Mouse (Mus musculus): ENCODE results near the gene Sh3bgrl3. TPM values are rescaled to one million over a fixed set of nuclear protein-coding genes. Genes with fewer than 3 reads are reported as not detected.

Gene Sh3bgrl3
- total and polyA plus RNA-seq, 3 experiments = 76.6 to 202 (median 98.4) TPM

DNA sequence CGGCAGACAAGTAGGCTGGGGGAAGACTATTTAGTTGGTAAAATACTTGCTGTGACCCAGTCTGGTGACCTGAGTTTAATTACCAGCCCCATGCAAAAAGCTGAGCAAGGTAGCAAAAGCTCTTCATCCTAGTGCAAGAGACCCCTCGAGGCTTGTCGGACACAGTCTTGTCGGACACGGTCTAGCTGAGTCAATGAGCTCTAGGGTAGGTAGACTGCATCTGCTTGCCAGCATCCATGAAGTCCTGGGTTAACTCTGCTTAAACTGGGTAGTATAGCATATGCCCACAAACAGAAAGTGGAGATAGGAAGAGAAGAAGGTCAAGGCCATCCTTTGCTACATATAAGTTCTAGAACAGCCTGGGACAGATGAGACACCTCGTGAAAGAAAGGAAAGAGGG, 30.2 kb upstream of the Sh3bgrl3 start:
- H3K36me3 ChIP-seq (replicated peaks) = peaks cover 50% of the 10 kb centered on the region
- H3K4me1 ChIP-seq (ENCODE audit: insufficient read depth, low read depth, low read length) = no peaks in the 10 kb centered on the region
- ATAC-seq (ENCODE audit: extremely low read depth, insufficient number of reproducible peaks, low FRiP score, poor library complexity, severe bottlenecking) (no peak), DNase-seq (ENCODE audit: low spot score) (no peak)
- no peaks in the 10 kb centered on the region for H3K9me3 ChIP-seq (replicated peaks)
- no peak for TF ChIP-seq CTCF (IDR thresholded peaks at IDR 0.05; ENCODE audit: low read depth, low read length)
- TF ChIP-seq POLR2AphosphoS5 (IDR thresholded peaks at IDR 0.05; ENCODE audit: insufficient replicate concordance, low read depth, low read length) = no peak
- TF ChIP-seq TAL1 (conservative IDR thresholded peaks at IDR 0.05; ENCODE audit: low read depth, low read length) = no peak
- no peak for TF ChIP-seq GATA2 (IDR thresholded peaks at IDR 0.05; ENCODE audit: borderline replicate concordance, low read depth, low read length)
- no peak for TF ChIP-seq GATA1 (IDR thresholded peaks at IDR 0.05; ENCODE audit: borderline replicate concordance, low read length)
- no peaks in the 10 kb centered on the region for H3K27me3 ChIP-seq (ENCODE audit: insufficient read depth, low read length)
- H3K4me3 ChIP-seq (ENCODE audit: low read depth, low read length) = no peak overlapping the region

GRCm38 (mm10) chr4:134157558-134157957, 29.0 kb upstream of the Sh3bgrl3 start:
- TF ChIP-seq TAL1 (conservative IDR thresholded peaks at IDR 0.05; ENCODE audit: low read depth, low read length) (no peak), GATA2 (IDR thresholded peaks at IDR 0.05; ENCODE audit: borderline replicate concordance, low read depth, low read length) (no peak), CTCF (IDR thresholded peaks at IDR 0.05; ENCODE audit: low read depth, low read length) (no peak), POLR2AphosphoS5 (IDR thresholded peaks at IDR 0.05; ENCODE audit: insufficient replicate concordance, low read depth, low read length) (no peak), GATA1 (IDR thresholded peaks at IDR 0.05; ENCODE audit: borderline replicate concordance, low read length) (no peak)
- DNase-seq (ENCODE audit: low spot score) = no peak
- H3K27me3 ChIP-seq (ENCODE audit: insufficient read depth, low read length) = no peaks in the 10 kb centered on the region
- no peaks in the 10 kb centered on the region for H3K4me1 ChIP-seq (ENCODE audit: insufficient read depth, low read depth, low read length)
- no peaks in the 10 kb centered on the region for H3K9me3 ChIP-seq (replicated peaks)
- no peak for ATAC-seq (ENCODE audit: extremely low read depth, insufficient number of reproducible peaks, low FRiP score, poor library complexity, severe bottlenecking)
- peaks cover 63% of the 10 kb centered on the region for H3K36me3 ChIP-seq (replicated peaks)
- H3K4me3 ChIP-seq (ENCODE audit: low read depth, low read length) = no peak overlapping the region

DNA sequence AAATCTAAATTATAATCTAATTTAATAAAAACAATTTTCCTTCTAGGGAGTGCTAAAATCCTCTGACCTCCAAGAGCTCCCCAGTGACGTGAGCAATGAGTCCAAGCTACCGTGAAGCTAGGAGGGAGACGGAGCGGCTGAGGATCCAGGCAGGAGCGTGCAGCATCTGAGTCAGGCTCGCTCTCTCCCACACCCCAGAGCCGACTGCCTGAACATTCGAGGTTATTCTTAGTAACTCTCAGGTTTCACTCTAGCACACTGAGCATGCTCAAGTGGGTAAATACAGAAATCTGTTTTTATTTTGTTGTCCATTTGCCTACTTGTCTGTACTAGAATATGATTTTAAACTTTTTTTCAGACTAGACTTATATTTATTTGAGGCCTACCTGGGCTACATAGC, 28.2 kb upstream of the Sh3bgrl3 start:
- Histone ChIP-seq H3K9me3 (replicated peaks) (no peaks in the 10 kb centered on the region), H3K4me1 (ENCODE audit: insufficient read depth, low read depth, low read length) (no peaks in the 10 kb centered on the region), H3K4me3 (ENCODE audit: low read depth, low read length) (no peak overlapping the region), H3K27me3 (ENCODE audit: insufficient read depth, low read length) (no peaks in the 10 kb centered on the region), H3K36me3 (replicated peaks) (peaks cover 71% of the 10 kb centered on the region)
- DNase-seq (ENCODE audit: low spot score) (no peak), ATAC-seq (ENCODE audit: extremely low read depth, insufficient number of reproducible peaks, low FRiP score, poor library complexity, severe bottlenecking) (no peak)
- TF ChIP-seq CTCF (IDR thresholded peaks at IDR 0.05; ENCODE audit: low read depth, low read length) (no peak), GATA2 (IDR thresholded peaks at IDR 0.05; ENCODE audit: borderline replicate concordance, low read depth, low read length) (no peak), TAL1 (conservative IDR thresholded peaks at IDR 0.05; ENCODE audit: low read depth, low read length) (no peak), POLR2AphosphoS5 (IDR thresholded peaks at IDR 0.05; ENCODE audit: insufficient replicate concordance, low read depth, low read length) (no peak), GATA1 (IDR thresholded peaks at IDR 0.05; ENCODE audit: borderline replicate concordance, low read length) (no peak)

DNA sequence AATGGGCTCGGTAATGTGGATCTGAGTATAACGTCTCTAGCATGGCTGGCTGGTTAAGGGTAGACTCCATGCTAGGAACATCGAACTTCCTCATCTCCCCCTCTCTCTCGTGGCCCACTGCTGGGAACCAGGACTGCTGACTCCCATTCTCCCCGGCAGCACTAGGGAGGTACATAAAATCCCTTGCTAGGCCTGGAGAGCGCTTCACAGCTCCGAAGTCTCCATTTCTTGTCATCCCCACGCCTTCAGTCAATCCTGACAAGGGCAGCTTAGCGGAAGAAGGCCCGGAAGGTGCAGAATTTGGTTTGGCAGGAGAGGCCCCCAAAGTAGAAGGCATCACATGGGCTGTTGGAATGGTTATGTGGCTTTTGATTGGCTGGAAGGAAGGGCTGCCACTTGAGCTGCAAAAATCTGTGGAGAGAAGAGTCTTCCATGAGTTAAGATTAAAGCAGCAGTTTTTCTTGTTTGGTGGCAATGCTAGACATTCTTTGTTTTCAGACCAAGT, 27.4 kb upstream of the Sh3bgrl3 start:
- Histone ChIP-seq H3K36me3 (replicated peaks) (peaks cover 78% of the 10 kb centered on the region), H3K27me3 (ENCODE audit: insufficient read depth, low read length) (no peaks in the 10 kb centered on the region), H3K4me3 (ENCODE audit: low read depth, low read length) (no peak overlapping the region), H3K9me3 (replicated peaks) (no peaks in the 10 kb centered on the region), H3K4me1 (ENCODE audit: insufficient read depth, low read depth, low read length) (no peaks in the 10 kb centered on the region)
- TF ChIP-seq POLR2AphosphoS5 (IDR thresholded peaks at IDR 0.05; ENCODE audit: insufficient replicate concordance, low read depth, low read length) = no peak
- TF ChIP-seq GATA1 (IDR thresholded peaks at IDR 0.05; ENCODE audit: borderline replicate concordance, low read length) = no peak
- TF ChIP-seq GATA2 (IDR thresholded peaks at IDR 0.05; ENCODE audit: borderline replicate concordance, low read depth, low read length) = no peak
- no peak for TF ChIP-seq TAL1 (conservative IDR thresholded peaks at IDR 0.05; ENCODE audit: low read depth, low read length)
- TF ChIP-seq CTCF (IDR thresholded peaks at IDR 0.05; ENCODE audit: low read depth, low read length) = no peak
- no peak for DNase-seq (ENCODE audit: low spot score)
- ATAC-seq (ENCODE audit: extremely low read depth, insufficient number of reproducible peaks, low FRiP score, poor library complexity, severe bottlenecking) = no peak

- ATAC-seq (ENCODE audit: extremely low read depth, insufficient number of reproducible peaks, low FRiP score, poor library complexity, severe bottlenecking) (no peak), DNase-seq (ENCODE audit: low spot score) (no peak)
- Histone ChIP-seq H3K27me3 (ENCODE audit: insufficient read depth, low read length) (no peaks in the 10 kb centered on the region), H3K36me3 (replicated peaks) (peaks cover 82% of the 10 kb centered on the region), H3K9me3 (replicated peaks) (no peaks in the 10 kb centered on the region), H3K4me1 (ENCODE audit: insufficient read depth, low read depth, low read length) (no peaks in the 10 kb centered on the region), H3K4me3 (ENCODE audit: low read depth, low read length) (no peak overlapping the region)
- TF ChIP-seq GATA2 (IDR thresholded peaks at IDR 0.05; ENCODE audit: borderline replicate concordance, low read depth, low read length) = no peak
- TF ChIP-seq GATA1 (IDR thresholded peaks at IDR 0.05; ENCODE audit: borderline replicate concordance, low read length) = no peak
- no peak for TF ChIP-seq POLR2AphosphoS5 (IDR thresholded peaks at IDR 0.05; ENCODE audit: insufficient replicate concordance, low read depth, low read length)
- no peak for TF ChIP-seq TAL1 (conservative IDR thresholded peaks at IDR 0.05; ENCODE audit: low read depth, low read length)
- no peak for TF ChIP-seq CTCF (IDR thresholded peaks at IDR 0.05; ENCODE audit: low read depth, low read length)
Observed at GRCm38 (mm10) chr4:134155531-134155930, 26.9 kb upstream of the Sh3bgrl3 start.

- Histone ChIP-seq H3K9me3 (replicated peaks) (no peaks in the 10 kb centered on the region), H3K4me1 (ENCODE audit: insufficient read depth, low read depth, low read length) (no peaks in the 10 kb centered on the region), H3K4me3 (ENCODE audit: low read depth, low read length) (no peak overlapping the region), H3K36me3 (replicated peaks) (peaks cover 90% of the 10 kb centered on the region), H3K27me3 (ENCODE audit: insufficient read depth, low read length) (no peaks in the 10 kb centered on the region)
- DNase-seq (ENCODE audit: low spot score) = no peak
- ATAC-seq (ENCODE audit: extremely low read depth, insufficient number of reproducible peaks, low FRiP score, poor library complexity, severe bottlenecking) = no peak
- TF ChIP-seq GATA2 (IDR thresholded peaks at IDR 0.05; ENCODE audit: borderline replicate concordance, low read depth, low read length) (no peak), TAL1 (conservative IDR thresholded peaks at IDR 0.05; ENCODE audit: low read depth, low read length) (no peak), POLR2AphosphoS5 (IDR thresholded peaks at IDR 0.05; ENCODE audit: insufficient replicate concordance, low read depth, low read length) (no peak), CTCF (IDR thresholded peaks at IDR 0.05; ENCODE audit: low read depth, low read length) (no peak), GATA1 (IDR thresholded peaks at IDR 0.05; ENCODE audit: borderline replicate concordance, low read length) (no peak)
Observed at GRCm38 (mm10) chr4:134154354-134154753, 25.8 kb upstream of the Sh3bgrl3 start.

All from G1E (cell line).